Mouse (Mus musculus) lung, postnatal 25 days (tissue): ENCODE measurements at regions not wholly inside any gene's neighbourhood (a gene's known extent, or its start where the extent isn't known, plus 50 kb on each side); places are given as distances from the start of the nearest gene placed in this dataset.

ENCODE experiments used
- DNase-seq: peaks from one replicate; pipeline ENCODE4 v3.0.0; 2022; ENCODE audit warnings: low spot score

DNA sequence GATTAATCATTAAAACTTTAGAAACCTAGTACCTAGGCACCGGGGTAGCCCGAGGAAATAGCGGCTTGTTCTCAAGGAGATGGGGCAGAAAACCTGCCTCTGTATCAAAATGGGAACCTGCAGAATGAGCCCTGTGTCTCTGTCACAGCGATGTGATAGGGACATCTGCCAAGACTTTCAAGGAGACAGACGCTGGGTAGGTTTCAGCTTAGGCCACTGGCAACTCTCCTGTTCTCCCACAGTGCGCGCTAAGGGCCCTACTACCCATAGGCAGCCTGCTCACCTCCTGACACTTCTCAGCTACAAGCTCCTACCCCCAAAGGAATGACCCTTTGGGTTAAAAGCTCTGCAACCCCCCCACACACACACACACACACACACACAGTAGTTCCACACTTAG is 396.4 kb downstream of the Sox9 start:
- DNase-seq, result no peak

GRCm38 (mm10) chr11:113180008-113180407 is 398.0 kb downstream of the Sox9 start:
- no peak for DNase-seq

DNA sequence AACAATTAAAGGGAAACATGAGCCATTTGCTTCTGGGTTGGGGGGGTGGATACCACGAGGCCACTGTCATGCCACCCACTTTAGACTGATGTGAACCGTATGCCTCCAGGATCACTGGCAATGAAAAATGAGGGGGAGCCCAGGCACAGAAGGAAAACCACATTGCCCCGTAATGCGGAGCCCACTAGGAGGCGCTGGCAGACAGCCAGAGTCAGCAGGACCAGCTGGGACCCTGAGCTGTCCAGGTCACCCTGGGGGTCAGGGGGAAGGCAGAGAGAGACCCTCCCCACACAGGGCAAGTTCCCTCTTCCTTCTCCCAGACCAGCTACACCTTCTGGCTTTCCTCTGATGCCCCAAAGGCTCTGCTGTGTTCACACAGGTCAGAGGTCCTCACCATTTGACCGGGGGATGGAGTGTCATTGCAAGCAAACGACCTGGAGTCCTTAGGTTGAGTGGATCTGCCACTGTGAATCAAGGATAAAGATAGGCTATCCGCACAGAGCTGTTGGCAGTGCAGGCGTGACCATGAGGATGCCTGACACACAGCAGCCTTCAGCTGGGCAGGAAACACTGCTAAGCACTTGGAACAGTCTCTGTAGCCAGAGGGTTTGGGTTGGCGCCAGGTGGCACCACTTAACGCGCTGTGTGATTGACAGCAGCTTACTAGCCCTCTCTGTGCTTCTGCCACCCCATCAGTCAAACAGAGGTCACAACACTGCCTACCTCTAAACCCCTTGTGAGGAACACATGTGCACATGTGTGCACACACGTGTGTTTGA is 400.2 kb downstream of the Sox9 start:
- DNase-seq, result no peak

- DNase-seq, result no peak
Observed at GRCm38 (mm10) chr11:113183556-113183955, 401.5 kb downstream of the Sox9 start.

GRCm38 (mm10) chr11:113184095-113184494 is 402.1 kb downstream of the Sox9 start:
- DNase-seq, result no peak

DNA sequence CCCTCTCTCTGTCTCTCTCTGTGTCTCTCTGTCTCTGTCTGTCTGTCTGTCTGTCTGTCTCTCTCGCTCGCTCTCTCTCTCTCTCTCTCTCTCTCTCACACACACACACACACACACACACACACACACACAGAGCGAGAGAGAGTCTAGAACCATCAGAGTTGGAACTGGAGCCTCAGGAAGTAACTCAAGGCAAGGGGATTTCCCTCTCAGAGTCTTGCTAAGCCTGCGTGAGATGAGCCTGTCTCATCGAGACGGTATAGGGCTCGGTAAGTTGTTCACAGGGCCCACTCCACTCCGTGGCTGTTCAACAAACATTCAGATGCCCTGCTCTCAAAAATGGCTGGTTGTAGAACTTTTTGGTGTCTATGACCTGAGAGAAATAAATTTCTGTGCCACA is 405.4 kb downstream of the Sox9 start:
- no peak for DNase-seq

DNA sequence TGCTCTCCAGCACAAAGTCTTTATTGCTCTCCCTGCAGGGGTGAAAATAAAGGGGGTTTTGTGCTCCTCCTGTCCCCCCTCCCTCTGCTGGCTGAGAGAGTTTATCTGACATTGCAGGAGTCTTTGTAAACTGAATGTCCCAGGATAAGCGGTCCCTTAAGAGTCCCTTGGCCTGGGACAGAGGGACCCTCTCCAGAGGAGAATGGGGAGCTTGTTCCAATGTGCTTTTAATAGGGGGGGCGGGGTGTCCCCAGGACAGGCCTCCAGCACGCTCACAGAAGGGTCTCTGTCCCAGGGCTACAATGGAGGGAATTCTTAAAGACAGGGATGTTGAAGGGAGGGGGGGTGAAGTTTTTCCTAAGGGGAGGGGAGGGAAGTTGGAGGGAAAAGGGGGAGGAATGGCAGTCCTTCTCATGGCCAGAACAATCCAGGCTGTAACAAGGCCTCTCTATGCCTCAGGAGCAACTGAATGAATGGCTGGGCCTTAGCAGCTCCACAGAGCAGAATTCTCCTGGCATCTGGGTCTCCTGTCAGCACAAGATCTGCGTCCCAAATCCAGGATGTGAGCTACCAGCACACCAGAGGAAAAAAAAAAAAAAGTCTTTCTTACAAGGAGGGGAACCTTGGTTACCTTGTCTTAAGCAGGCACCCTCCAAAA is 406.4 kb downstream of the Sox9 start:
- DNase-seq, result no peak

DNA sequence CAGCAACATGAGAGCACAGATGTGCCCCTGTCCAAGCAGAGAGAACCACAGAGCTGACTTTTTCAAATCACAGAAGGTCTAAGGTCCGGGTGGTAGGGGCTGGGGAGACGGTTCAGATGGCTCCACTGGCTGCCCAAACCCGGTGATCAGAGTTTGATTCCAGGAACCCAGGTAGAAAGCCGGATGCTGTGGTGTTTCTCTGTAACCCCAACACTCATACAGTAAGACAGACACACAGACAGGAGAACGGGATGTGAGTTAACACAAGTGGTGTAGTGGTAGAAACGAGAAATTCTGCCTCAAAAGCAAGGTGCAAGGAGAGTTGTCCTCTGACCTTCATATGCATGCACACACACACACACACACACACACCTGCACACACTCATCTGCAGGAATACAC is 408.0 kb downstream of the Sox9 start:
- no peak for DNase-seq

- no peak for DNase-seq
Observed at GRCm38 (mm10) chr11:113190520-113190919, 408.5 kb downstream of the Sox9 start.

DNA sequence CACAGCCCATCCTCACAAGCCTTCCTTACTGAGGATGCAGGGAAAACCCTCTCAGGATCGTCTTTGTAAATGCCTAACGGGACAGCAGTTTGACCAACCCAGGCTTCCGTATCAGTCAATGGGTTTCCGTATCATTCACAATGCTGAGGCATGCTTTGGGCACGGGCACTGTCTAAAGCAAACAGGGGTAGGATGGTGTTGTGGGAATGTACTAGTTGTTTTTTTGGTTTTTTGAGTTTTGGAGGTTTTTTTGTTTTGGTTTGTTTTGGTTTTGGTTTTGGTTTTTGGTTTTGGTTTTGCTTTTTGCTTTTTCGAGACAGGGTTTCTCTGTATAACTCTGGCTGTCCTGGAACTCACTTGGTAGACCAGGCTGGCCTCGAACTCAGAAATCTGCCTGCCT is 409.0 kb downstream of the Sox9 start:
- DNase-seq, result no peak

DNA sequence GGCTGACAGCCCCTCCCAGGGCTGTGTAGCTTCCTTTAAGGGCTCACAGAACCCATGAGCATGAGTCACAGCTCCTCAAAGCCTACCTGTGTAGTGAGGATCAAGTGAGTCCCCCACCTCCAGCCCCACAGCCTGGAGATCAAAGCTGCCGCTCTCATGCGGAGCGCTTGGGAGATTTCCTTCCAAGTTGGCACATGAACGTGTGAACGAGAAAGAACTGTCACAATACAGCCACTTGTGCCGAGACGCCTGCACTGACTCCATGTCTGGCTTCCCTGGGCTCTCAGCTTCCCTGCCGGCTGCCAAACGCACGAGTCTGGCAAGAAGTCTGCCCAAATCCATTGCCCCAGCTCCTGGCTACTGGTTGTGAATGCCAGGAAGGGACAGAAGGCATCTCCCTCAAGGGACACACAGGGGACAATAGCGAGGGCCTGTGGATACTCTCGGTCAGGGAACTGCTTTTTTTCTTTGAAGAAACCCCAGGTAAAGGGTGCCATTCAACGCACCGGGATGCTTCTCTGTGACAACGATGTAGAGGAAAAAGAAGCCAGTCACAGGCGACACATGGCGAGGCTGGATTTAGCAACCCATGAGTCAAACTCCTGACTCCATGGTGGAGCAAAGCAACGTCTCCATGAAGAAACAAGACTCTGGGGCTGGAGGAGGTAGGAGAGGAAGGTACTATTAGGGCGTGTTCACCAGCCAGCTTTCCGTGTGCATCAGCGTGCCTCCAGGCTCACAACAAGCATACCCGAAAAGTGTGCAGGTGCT is 410.2 kb downstream of the Sox9 start:
- no peak for DNase-seq

GRCm38 (mm10) chr11:113194144-113194827 is 412.3 kb downstream of the Sox9 start:
- no peak for DNase-seq
